Mouse (Mus musculus) heart, postnatal 0 days (tissue): ENCODE results near the gene Rnf183. TPM values are rescaled to one million over a fixed set of nuclear protein-coding genes. Genes with fewer than 3 reads are reported as not detected.
"Not testable (repeated sequence)": the region's sequence is repeated elsewhere in the genome, so short reads cannot be mapped to it uniquely, and the experiment has no call there.

Experiments
- ATAC-seq: fragments of 200-750 bp; cut with Nextera tagmentation; 2 replicates; pipeline ENCODE4 v1.8.0; 2017; ENCODE audit warnings: low read depth, moderate number of reproducible peaks, moderate library complexity; ENCODE audit not compliant: insufficient read depth
- DNase-seq: peaks from one replicate; pipeline ENCODE4 v3.0.0-alpha.2; 2016; ENCODE audit warnings: low spot score
- H3K27ac ChIP-seq: fragments of 300-500 bp; sonication (generic); 2 replicates; pipeline ENCODE4 v1.5.1; 2014; ENCODE audit warnings: low read depth, mild to moderate bottlenecking
- H3K27me3 ChIP-seq: fragments of 300-500 bp; sonication (generic); 2 replicates; pipeline ENCODE4 v1.6.1; 2014; ENCODE audit warnings: low read length, mixed read lengths; ENCODE audit not compliant: control insufficient read depth, insufficient read depth
- H3K36me3 ChIP-seq: fragments of 300-500 bp; sonication (generic); replicated peaks from 2 replicates; pipeline ENCODE4 v1.6.1; 2014; ENCODE audit warnings: low read length, mixed read lengths; ENCODE audit not compliant: control insufficient read depth, insufficient read depth
- H3K4me1 ChIP-seq: fragments of 300-500 bp; sonication (generic); 2 replicates; pipeline ENCODE4 v1.6.1; 2014; ENCODE audit warnings: antibody characterized with exemption; ENCODE audit not compliant: control insufficient read depth, insufficient read depth
- H3K4me2 ChIP-seq: fragments of 300-500 bp; sonication (generic); 2 replicates; pipeline ENCODE4 v1.6.1; 2014; ENCODE audit warnings: low read depth, mild to moderate bottlenecking, low read length, moderate library complexity
- H3K4me3 ChIP-seq: fragments of 300-500 bp; sonication (generic); 2 replicates; pipeline ENCODE4 v1.5.1; 2014; ENCODE audit warnings: low read depth, low read length
- H3K9ac ChIP-seq: fragments of 300-500 bp; sonication (generic); replicated peaks from 2 replicates; pipeline ENCODE4 v1.6.1; 2014; ENCODE audit warnings: low read depth, low read length, mixed read lengths
- H3K9me3 ChIP-seq: fragments of 300-500 bp; sonication (generic); replicated peaks from 2 replicates; pipeline ENCODE4 v1.6.1; 2016; ENCODE audit warnings: low read length; ENCODE audit not compliant: control insufficient read depth
- CTCF ChIP-seq: IDR thresholded peaks from 2 replicates; pipeline ENCODE4 v1.5.1; 2016; ENCODE audit warnings: antibody characterized with exemption, control low read depth, low read depth
- EP300 ChIP-seq: IDR thresholded peaks from 2 replicates; pipeline ENCODE4 v1.6.1; 2016; ENCODE audit warnings: antibody characterized with exemption, low read depth
- WGBS: fragments of 180-500 bp; shearing (Covaris S2); extraction: QIAGEN DNeasy Blood & Tissue Kit; methylation state at CpG from one replicate; pipeline ENCODE4 v1.1.7; 2014; 5-methylcytosine and 5-hydroxymethylcytosine counted together
- polyA plus RNA-seq: library from polyadenylated mRNA; unstranded; fragments of >200 nt; fragmentation: Nextera tagmentation; extraction: Ambion mirVana; gene quantifications from 2 replicates; pipeline ENCODE4 v1.2.1, GENCODE M21; 2015
- total RNA-seq: library from RNA; depleted of rRNA; stranded (reverse); fragments of >200 nt; gene quantifications from 2 replicates; pipeline ENCODE4 v1.2.3, GENCODE M21; 2014; ENCODE audit warnings: low replicate concordance; rRNA removed

Gene Rnf183
- total RNA-seq: not detected in 2 replicates
- not detected in 2 replicates for polyA plus RNA-seq

DNA sequence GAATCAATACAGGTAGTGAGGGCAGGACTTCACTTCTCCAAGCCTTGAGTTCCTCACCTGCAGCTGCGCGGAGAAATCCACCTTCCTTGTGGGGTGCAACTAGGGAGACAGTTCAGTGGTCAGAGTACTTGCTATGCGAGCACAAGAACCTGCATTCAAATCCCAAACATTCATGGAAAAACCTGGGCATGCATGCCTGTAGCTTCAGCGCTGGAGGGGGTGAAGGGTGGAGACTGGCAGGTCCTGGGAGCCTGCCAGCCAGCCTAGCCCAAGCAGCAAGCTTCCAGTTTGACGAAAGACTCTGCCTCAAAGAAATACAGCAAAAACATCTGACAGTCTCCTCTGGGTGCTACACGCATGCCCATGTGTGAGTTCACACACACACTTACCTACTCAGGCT, at the start of gene Rnf183:
Gene Rnf183 (minus strand): TSS at position 172 of the 400 bp plus-strand sequence.
- H3K9me3 ChIP-seq: no peaks in the 10 kb centered on the region
- 73% methylated on average over 6 of the region's 6 CpGs for WGBS
- H3K4me2 ChIP-seq: no peak within 1 kb of the TSS
- H3K36me3 ChIP-seq: no peaks in the 10 kb centered on the region
- DNase-seq (no peak), ATAC-seq (no peak)
- no peak within 1 kb of the TSS for H3K27ac ChIP-seq
- TF ChIP-seq EP300 (no peak), CTCF (no peak)
- H3K9ac ChIP-seq: no peak within 1 kb of the TSS
- no peaks in the 10 kb centered on the region for H3K4me1 ChIP-seq
- H3K4me3 ChIP-seq: no peak within 1 kb of the TSS
- no peaks in the 10 kb centered on the region for H3K27me3 ChIP-seq

DNA sequence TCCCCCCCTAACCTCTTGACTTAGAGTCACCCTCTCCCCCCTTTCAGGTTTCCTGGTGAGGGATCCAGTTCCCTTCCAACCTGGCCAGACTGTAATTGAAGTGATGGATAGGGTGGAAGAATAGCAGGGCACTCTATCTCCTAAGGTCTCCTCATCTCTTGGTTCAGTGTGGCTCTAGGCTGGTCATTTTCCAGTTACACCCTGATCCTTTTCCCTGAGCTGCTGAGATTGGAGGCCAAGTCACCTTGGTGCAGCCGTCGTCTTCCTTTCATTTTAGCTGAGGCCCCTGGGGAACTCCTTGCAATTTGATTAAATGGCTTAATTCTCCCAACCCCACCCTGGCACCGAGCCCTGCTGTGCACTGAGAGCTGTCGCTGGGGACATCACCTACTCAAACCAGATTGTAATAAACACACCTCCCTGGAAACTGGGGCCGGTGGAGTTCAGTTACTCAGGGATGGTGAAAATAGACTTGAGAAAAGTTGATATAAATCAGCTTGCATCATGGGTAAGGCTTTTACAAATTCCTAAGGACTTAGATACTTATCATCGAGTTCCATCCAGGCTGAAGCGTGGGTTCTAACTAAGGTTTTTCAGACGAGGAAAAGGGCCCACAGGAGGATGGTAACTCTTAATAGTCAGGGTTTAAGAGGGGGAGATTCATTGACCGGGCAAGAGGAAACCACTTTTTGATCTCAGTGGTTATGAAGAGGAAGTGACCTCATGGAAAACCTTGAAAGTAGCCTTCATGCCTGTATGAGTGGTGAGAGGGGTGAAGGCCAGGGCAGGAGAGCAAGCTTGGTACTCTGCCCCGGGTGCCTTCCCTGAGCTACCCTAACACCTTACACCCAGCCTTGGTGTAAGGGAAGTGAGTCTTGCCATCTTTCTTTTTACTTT, 45.9 kb upstream of the Rnf183 start:
- no peak for DNase-seq
- no peak for ATAC-seq
- H3K27ac ChIP-seq: no peak overlapping the region
- no peak overlapping the region for H3K9ac ChIP-seq
- H3K36me3 ChIP-seq: no peaks in the 10 kb centered on the region
- peaks cover 11% of the 10 kb centered on the region; the same call in 1 of the 2 replicates for H3K4me1 ChIP-seq
- WGBS: 32% methylated on average over 10 of the region's 10 CpGs
- TF ChIP-seq CTCF: no peak
- TF ChIP-seq EP300: no peak
- H3K4me3 ChIP-seq: no peak overlapping the region
- no peak overlapping the region for H3K4me2 ChIP-seq
- H3K27me3 ChIP-seq: peaks cover 8% of the 10 kb centered on the region
- no peaks in the 10 kb centered on the region for H3K9me3 ChIP-seq

DNA sequence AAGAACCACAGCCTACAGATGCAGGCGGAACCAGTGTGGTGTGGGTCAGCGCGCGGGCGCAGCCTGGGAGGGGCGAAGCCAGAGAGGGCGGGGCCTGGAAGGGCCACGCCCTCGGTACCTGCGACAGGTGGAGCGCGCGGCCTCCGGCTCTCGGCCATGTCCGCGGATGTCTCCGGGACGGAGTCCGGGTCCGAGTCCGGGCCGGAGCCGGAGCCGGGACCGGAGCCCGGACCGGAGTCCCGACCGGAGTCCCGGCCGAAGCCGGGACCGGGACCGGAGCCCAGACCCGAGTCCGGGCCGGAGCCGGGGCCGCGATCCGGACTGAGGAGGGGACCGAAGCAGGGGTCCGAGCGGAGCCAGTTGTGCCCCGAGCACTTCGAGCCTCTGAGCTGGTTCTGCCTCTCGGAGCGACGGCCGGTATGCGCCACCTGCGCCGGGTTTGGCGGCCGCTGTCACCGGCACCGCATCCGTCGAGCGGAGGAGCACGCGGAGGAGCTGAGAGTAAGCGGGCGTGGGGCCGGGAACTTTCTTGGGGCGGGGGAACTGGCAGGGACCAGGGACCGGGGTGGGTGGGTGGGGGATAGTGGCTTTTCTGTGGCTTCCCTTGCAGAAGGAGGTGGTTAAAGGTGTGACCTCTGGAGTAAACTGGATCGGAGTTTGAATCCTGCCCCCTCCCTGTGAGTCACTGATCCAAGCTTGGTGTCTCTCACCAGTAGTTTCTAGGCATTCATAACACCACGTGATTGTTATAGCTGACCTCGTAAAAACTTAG, 45.1 kb upstream of the Rnf183 start, which contains the start of gene Bspry:
Gene Bspry (plus strand): TSS at position 117 of the 772 bp plus-strand sequence.
- Histone ChIP-seq H3K4me3 (peak within 1 kb of the TSS; percentile 47), H3K4me1 (peaks cover 11% of the 10 kb centered on the region; the same call in 1 of the 2 replicates), H3K9ac (0 out of 2 replicates have a peak within 1 kb of the TSS, but pooled peaks have one; percentile 7), H3K4me2 (peak within 1 kb of the TSS; percentile 79), H3K27me3 (peaks cover 8% of the 10 kb centered on the region), H3K27ac (no peak within 1 kb of the TSS), H3K9me3 (no peaks in the 10 kb centered on the region), H3K36me3 (no peaks in the 10 kb centered on the region)
- TF ChIP-seq CTCF (no peak), EP300 (no peak)
- DNase-seq (no peak), ATAC-seq (peak; percentile 63)
- WGBS: 3% methylated on average over 59 of the region's 71 CpGs

DNA sequence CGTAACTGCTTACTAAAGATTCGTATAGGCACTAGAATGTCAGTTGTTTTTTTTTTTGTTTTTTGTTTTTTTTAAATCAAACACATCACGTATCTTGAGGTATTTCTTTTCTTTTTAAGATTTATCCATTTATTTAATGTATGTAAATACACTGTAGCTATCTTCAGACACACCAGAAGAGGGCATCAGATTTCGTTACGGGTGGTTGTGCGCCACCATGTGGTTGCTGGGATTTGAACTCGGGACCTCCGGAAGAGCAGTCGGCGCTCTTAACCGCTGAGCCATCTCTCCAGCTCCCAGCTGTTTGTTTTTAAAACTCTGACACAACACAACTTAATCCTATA, 44.5 kb upstream of the Rnf183 start:
- not testable (repeated sequence) for DNase-seq, H3K9ac ChIP-seq, H3K36me3 ChIP-seq, H3K9me3 ChIP-seq, H3K27ac ChIP-seq, ATAC-seq, H3K27me3 ChIP-seq
- peaks cover 11% of the 10 kb centered on the region; the same call in 1 of the 2 replicates for H3K4me1 ChIP-seq
- H3K4me3 ChIP-seq: peak overlapping the region; percentile 47
- TF ChIP-seq CTCF: peak; percentile 29
- peak overlapping the region; percentile 79 for H3K4me2 ChIP-seq
- 14% methylated on average over 11 of the region's 11 CpGs for WGBS

DNA sequence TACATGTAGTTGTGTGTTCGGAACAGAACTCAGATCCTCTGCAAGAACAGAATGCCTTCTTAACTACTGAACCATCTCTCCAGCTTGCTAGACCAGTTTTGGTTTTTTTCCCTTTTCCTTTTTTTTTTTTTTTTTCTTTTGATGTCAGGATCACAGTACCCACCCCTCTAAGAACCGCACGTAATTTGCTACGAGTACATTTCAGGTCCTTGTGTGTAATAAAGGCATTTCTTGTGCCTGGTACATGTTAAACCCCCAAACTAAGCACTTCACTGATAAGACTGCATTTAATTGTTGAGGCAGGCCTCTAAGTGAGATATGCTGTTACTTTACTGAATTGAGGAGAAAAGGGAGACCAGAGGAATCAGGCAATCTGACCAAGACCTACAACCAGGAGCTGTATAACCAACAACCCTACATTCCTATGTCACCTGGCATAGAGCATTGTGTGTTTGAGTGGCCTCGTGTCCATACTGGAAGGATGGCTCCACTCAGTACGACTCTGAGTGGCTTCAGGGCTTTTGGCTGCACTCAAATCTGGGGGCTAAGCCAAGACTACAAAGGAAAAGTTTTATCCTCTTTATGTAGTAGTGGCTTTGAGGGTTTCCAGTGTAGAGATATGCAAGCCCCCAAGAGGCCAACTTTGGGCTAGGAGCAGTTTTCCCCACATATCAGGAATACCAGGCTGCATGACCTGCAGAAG, 42.6 kb upstream of the Rnf183 start:
- Histone ChIP-seq H3K4me2 (no peak overlapping the region), H3K27me3 (peaks cover 8% of the 10 kb centered on the region), H3K36me3 (no peaks in the 10 kb centered on the region), H3K4me3 (no peak overlapping the region), H3K9me3 (no peaks in the 10 kb centered on the region), H3K4me1 (peaks cover 11% of the 10 kb centered on the region; the same call in 1 of the 2 replicates), H3K9ac (no peak overlapping the region), H3K27ac (no peak overlapping the region)
- ATAC-seq (no peak), DNase-seq (no peak)
- 71% methylated on average over 6 of the region's 6 CpGs for WGBS
- no peak for TF ChIP-seq CTCF
- no peak for TF ChIP-seq EP300
